Mouse (Mus musculus): ENCODE results near the gene Smim13. TPM values are rescaled to one million over a fixed set of nuclear protein-coding genes. Genes with fewer than 3 reads are reported as not detected.

Gene Smim13
- polyA plus RNA-seq, 1 experiment from 2014 or later: 9.4 TPM

DNA sequence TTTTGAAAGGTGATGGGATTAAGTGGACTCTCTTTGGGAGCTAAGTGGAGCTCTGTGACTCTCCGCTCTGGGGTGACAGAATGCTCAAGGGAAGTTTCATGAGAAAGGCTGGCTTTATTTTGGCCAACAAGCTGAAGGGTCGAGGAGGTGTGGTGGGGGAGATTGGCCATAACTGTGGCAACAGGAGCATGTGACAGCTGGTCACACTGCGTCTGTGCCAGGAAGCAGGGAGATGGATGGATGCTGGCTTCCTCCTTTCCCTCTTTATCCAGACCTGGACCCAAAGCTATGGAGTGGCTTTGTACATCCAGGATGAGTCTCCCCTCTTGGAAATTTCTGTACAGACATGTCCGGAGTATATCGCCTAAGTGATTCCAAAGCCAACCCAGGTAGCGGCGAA lies 16.4 kb upstream of the Smim13 start:
- no peak for DNase-seq (ENCODE audit: low spot score)
- no peak overlapping the region for H3K9ac ChIP-seq (ENCODE audit: low read length)
- no peak for ATAC-seq (ENCODE audit: low FRiP score, low TSS enrichment)
- H3K4me1 ChIP-seq (replicated peaks; ENCODE audit: control insufficient read depth, insufficient read depth): no peaks in the 10 kb centered on the region
- no peak overlapping the region for H3K27ac ChIP-seq (replicated peaks)
- H3K9me3 ChIP-seq (ENCODE audit: control insufficient read depth, low read length): no peaks in the 10 kb centered on the region
- TF ChIP-seq EP300 (optimal IDR thresholded peaks at IDR 0.05) (no peak), CTCF (IDR thresholded peaks at IDR 0.05; ENCODE audit: low read depth) (no peak)
- H3K27me3 ChIP-seq (ENCODE audit: control insufficient read depth, insufficient read depth, low read length): no peaks in the 10 kb centered on the region
- H3K4me3 ChIP-seq (ENCODE audit: low read depth, low read length): no peak overlapping the region
- 89% methylated on average over 7 of the region's 7 CpGs for WGBS
- H3K36me3 ChIP-seq (ENCODE audit: control insufficient read depth, insufficient read depth, low read length): no peaks in the 10 kb centered on the region
- H3K4me2 ChIP-seq (replicated peaks; ENCODE audit: low read depth): no peak overlapping the region

GRCm38 (mm10) chr13:41235181-41235580 lies 14.5 kb upstream of the Smim13 start:
- 89% methylated on average over 6 of the region's 6 CpGs for WGBS
- no peak for ATAC-seq (ENCODE audit: low FRiP score, low TSS enrichment)

GRCm38 (mm10) chr13:41235845-41236741 lies 13.6 kb upstream of the Smim13 start:
- no peak overlapping the region for H3K27ac ChIP-seq (replicated peaks)
- 45% methylated on average over 13 of the region's 13 CpGs for WGBS
- H3K27me3 ChIP-seq (ENCODE audit: control insufficient read depth, insufficient read depth, low read length): no peaks in the 10 kb centered on the region
- H3K9me3 ChIP-seq (ENCODE audit: control insufficient read depth, low read length): no peaks in the 10 kb centered on the region
- TF ChIP-seq CTCF (IDR thresholded peaks at IDR 0.05; ENCODE audit: low read depth) (no peak), EP300 (optimal IDR thresholded peaks at IDR 0.05) (no peak)
- no peak overlapping the region for H3K9ac ChIP-seq (ENCODE audit: low read length)
- H3K4me3 ChIP-seq (ENCODE audit: low read depth, low read length): no peak overlapping the region
- ATAC-seq (ENCODE audit: low FRiP score, low TSS enrichment) (peak; percentile 33; the same call in 1 of the 2 replicates), DNase-seq (ENCODE audit: low spot score) (peak; percentile 33)
- H3K4me1 ChIP-seq (replicated peaks; ENCODE audit: control insufficient read depth, insufficient read depth): no peaks in the 10 kb centered on the region
- H3K36me3 ChIP-seq (ENCODE audit: control insufficient read depth, insufficient read depth, low read length): no peaks in the 10 kb centered on the region
- no peak overlapping the region for H3K4me2 ChIP-seq (replicated peaks; ENCODE audit: low read depth)

More at GRCm38 (mm10) chr13:41235181-41235580, 14.5 kb upstream of the Smim13 start:
- H3K27ac ChIP-seq (replicated peaks): no peak overlapping the region
- DNase-seq (ENCODE audit: low spot score): no peak
- H3K36me3 ChIP-seq (ENCODE audit: control insufficient read depth, insufficient read depth, low read length): no peaks in the 10 kb centered on the region
- no peaks in the 10 kb centered on the region for H3K4me1 ChIP-seq (replicated peaks; ENCODE audit: control insufficient read depth, insufficient read depth)
- no peak overlapping the region for H3K9ac ChIP-seq (ENCODE audit: low read length)
- TF ChIP-seq CTCF (IDR thresholded peaks at IDR 0.05; ENCODE audit: low read depth) (no peak), EP300 (optimal IDR thresholded peaks at IDR 0.05) (no peak)
- H3K27me3 ChIP-seq (ENCODE audit: control insufficient read depth, insufficient read depth, low read length): no peaks in the 10 kb centered on the region
- H3K4me2 ChIP-seq (replicated peaks; ENCODE audit: low read depth): no peak overlapping the region
- H3K9me3 ChIP-seq (ENCODE audit: control insufficient read depth, low read length): no peaks in the 10 kb centered on the region
- H3K4me3 ChIP-seq (ENCODE audit: low read depth, low read length): no peak overlapping the region

DNA sequence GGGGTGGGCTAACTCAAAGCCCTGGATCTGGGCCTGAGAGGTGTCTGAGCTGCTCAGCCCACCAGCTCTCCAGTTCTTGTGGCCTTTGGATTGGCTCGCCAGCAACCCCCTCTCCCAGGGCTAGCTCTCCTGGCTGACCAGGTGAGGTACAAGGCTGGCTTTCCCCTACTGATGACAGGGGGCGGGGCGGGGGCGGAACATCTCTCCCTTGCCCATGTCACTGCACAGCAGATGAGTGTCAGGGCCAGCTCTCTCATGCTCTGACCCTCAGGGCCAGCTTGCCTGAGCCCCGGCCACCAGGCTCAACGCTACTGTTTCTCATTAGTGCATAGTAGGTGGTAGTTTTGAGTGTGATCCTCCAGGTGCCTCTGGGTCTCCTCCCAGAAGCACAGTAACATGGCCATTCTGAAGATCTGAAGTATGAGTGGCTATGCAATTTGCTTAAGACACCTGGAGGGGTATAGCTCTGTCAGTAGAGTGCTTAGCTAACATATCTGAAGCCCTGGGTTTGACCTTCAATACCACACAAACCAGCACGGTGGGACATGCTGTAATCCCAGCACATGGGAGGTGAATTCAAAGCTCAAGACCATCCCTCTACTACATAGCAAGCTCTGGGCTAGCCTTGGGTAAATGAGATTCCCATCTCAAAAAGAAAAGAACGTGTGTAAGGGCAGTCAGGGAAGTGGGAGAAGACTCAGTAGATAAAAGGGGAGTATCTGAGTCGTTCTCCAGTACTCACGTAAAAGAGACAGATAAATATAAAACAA lies 11.4 kb upstream of the Smim13 start:
- peaks cover 2% of the 10 kb centered on the region; the same call in 1 of the 2 replicates for H3K9me3 ChIP-seq (ENCODE audit: control insufficient read depth, low read length)
- 74% methylated on average over 10 of the region's 10 CpGs for WGBS
- no peaks in the 10 kb centered on the region for H3K4me1 ChIP-seq (replicated peaks; ENCODE audit: control insufficient read depth, insufficient read depth)
- TF ChIP-seq EP300 (optimal IDR thresholded peaks at IDR 0.05): no peak
- TF ChIP-seq CTCF (IDR thresholded peaks at IDR 0.05; ENCODE audit: low read depth): no peak
- H3K9ac ChIP-seq (ENCODE audit: low read length): no peak overlapping the region
- DNase-seq (ENCODE audit: low spot score) (no peak), ATAC-seq (ENCODE audit: low FRiP score, low TSS enrichment) (no peak; the same call in 1 of the 2 replicates)
- no peak overlapping the region for H3K4me2 ChIP-seq (replicated peaks; ENCODE audit: low read depth)
- no peaks in the 10 kb centered on the region for H3K27me3 ChIP-seq (ENCODE audit: control insufficient read depth, insufficient read depth, low read length)
- H3K4me3 ChIP-seq (ENCODE audit: low read depth, low read length): no peak overlapping the region
- H3K27ac ChIP-seq (replicated peaks): no peak overlapping the region
- no peaks in the 10 kb centered on the region for H3K36me3 ChIP-seq (ENCODE audit: control insufficient read depth, insufficient read depth, low read length)

DNA sequence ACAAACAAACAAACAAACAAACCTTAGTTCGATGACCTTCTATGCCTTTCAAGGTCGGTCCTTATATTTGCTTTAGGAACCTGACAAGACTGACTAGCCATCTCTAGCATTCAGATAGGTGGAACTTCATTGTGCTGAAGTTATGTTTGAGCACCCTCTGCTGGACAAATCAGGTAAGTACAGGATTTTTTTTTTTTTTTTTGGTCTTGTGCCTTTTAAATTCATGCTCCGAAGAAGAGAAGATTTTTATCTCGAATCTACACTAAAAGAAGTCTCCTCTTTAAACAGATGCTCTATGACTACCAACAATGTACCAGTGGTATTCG lies 10.9 kb upstream of the Smim13 start:
- Histone ChIP-seq H3K4me1 (replicated peaks; ENCODE audit: control insufficient read depth, insufficient read depth) (no peaks in the 10 kb centered on the region), H3K9ac (ENCODE audit: low read length) (no peak overlapping the region), H3K36me3 (ENCODE audit: control insufficient read depth, insufficient read depth, low read length) (no peaks in the 10 kb centered on the region), H3K4me3 (ENCODE audit: low read depth, low read length) (no peak overlapping the region), H3K27me3 (ENCODE audit: control insufficient read depth, insufficient read depth, low read length) (no peaks in the 10 kb centered on the region), H3K4me2 (replicated peaks; ENCODE audit: low read depth) (no peak overlapping the region), H3K27ac (replicated peaks) (no peak overlapping the region), H3K9me3 (ENCODE audit: control insufficient read depth, low read length) (peaks cover 2% of the 10 kb centered on the region; the same call in 1 of the 2 replicates)
- 4% methylated on average over 5 of the region's 5 CpGs for WGBS
- DNase-seq (ENCODE audit: low spot score): no peak
- TF ChIP-seq EP300 (optimal IDR thresholded peaks at IDR 0.05) (no peak), CTCF (IDR thresholded peaks at IDR 0.05; ENCODE audit: low read depth) (peak; percentile 92)
- no peak for ATAC-seq (ENCODE audit: low FRiP score, low TSS enrichment)

Measured in stomach, postnatal 0 days (tissue).